Mouse (Mus musculus): Measurements from ENCODE around the gene Zfand2a. TPM values are rescaled to one million over a fixed set of nuclear protein-coding genes. Genes with fewer than 3 reads are reported as not detected.

Zfand2a gene
- polyA plus RNA-seq, 1 experiment from 2014 or later, result 1.8 TPM

DNA sequence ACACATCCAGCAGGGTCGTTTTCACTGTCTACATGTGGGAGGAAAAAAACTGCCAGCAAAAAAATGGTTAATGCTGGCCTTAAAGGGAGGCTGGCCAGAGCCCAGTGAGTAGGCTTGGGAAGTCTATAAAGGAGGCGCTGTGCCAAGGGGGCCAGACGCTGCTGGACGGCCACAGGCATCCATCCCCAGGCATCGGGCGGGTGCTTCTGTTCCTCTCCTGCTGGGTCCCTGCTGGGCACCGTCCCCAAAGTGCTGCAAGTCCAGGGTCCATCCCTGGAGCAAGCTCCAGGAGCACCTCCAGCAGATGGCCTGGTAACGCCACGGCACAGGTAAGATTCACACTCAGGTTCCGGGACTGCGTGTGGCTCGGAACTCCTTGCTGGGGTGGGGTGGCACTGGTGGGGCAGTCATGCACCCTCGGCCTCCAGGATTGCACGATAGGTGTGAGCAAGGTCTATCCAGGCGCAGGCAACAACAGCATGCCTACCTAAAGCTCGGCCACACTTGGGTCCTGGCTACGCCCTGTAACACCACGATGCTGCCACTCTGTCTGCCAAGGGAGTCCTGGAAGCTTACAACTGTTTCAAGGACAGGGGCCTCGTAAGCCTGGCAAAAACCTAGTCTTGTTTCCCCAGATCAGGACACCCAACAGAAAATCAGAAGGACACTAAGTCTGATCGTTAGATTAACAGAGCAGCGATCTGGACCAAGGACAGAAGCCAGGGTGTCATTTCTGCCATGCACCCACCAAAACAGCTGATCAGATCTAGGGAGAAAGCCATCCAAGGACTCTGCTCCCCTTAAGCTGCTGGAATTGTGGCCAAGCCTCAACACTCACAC is 61.1 kb downstream of the Zfand2a start, which contains the start of gene Gper1:
Gene Gper1, plus strand, starts transcription at position 126 of the 840 bp plus-strand sequence.
- Histone ChIP-seq H3K27ac (ENCODE audit: low read depth) (no peak within 1 kb of the TSS), H3K9me3 (ENCODE audit: low read length) (no peaks in the 10 kb centered on the region), H3K27me3 (ENCODE audit: insufficient read depth, low read length) (no peaks in the 10 kb centered on the region), H3K9ac (replicated peaks) (no peak within 1 kb of the TSS), H3K4me1 (ENCODE audit: insufficient read depth) (no peaks in the 10 kb centered on the region), H3K4me2 (ENCODE audit: low read depth, low read length) (no peak within 1 kb of the TSS), H3K36me3 (replicated peaks; ENCODE audit: insufficient read depth, low read length) (no peaks in the 10 kb centered on the region), H3K4me3 (ENCODE audit: low read depth, low read length) (no peak within 1 kb of the TSS)
- no peak for ATAC-seq
- no peak for DNase-seq
- 72% methylated on average over 21 of the region's 21 CpGs for WGBS (ENCODE audit: insufficient replicate concordance)
- TF ChIP-seq EP300 (IDR thresholded peaks at IDR 0.05; ENCODE audit: low read depth), result no peak
- TF ChIP-seq CTCF (IDR thresholded peaks at IDR 0.05; ENCODE audit: low read depth), result no peak

Other genes with a start within 250 kb of the Zfand2a start
- gene Get4, start 232.2 kb downstream of the Zfand2a start, polyA plus RNA-seq (2015; fragmentation: Nextera tagmentation; extraction: Ambion mirVana), result 92.7 and 97.5 TPM in 2 replicates
- gene Adap1, start 158.9 kb downstream of the Zfand2a start, polyA plus RNA-seq (2015; fragmentation: Nextera tagmentation; extraction: Ambion mirVana), result 3.7 and 4.3 TPM in 2 replicates
- 34.4 and 37.1 TPM in 2 replicates for gene Cox19, start 133.1 kb downstream of the Zfand2a start, polyA plus RNA-seq (2015; fragmentation: Nextera tagmentation; extraction: Ambion mirVana)
- gene Cyp2w1, start 131.9 kb downstream of the Zfand2a start, polyA plus RNA-seq (2015; fragmentation: Nextera tagmentation; extraction: Ambion mirVana), result not detected in 2 replicates
- gene Gpr146, start 106.9 kb downstream of the Zfand2a start, polyA plus RNA-seq (2015; fragmentation: Nextera tagmentation; extraction: Ambion mirVana), result 14.5 and 14.7 TPM in 2 replicates
- gene C130050O18Rik, start 79.3 kb downstream of the Zfand2a start, polyA plus RNA-seq (2015; fragmentation: Nextera tagmentation; extraction: Ambion mirVana), result 1.9 and 2.0 TPM in 2 replicates
- gene Gper1, start 61.4 kb downstream of the Zfand2a start, polyA plus RNA-seq (2015; fragmentation: Nextera tagmentation; extraction: Ambion mirVana), result 0.09 and 0.11 TPM in 2 replicates
- 7.5 and 9.5 TPM in 2 replicates for gene 3110082I17Rik, start 24.0 kb downstream of the Zfand2a start, polyA plus RNA-seq (2015; fragmentation: Nextera tagmentation; extraction: Ambion mirVana)
- gene Uncx, start 58.9 kb upstream of the Zfand2a start, polyA plus RNA-seq (2015; fragmentation: Nextera tagmentation; extraction: Ambion mirVana), result not detected in 2 replicates